In genomic region chr12:5107795-5108194, GRCm38 (mm10) we compare ENCODE assay signal across 19 mouse cellular contexts.
DNase-seq lines count a peak whose midpoint lies in the region; ATAC-seq lines count a peak whose summit lies in the region.
"Had no signal": no experiment of that assay in that cellular context is flagged by ENCODE, and none has a peak within 500 bp of the region (broad histone marks: within the 10 kb centered on the region; RNA-seq: fewer than 3 reads in every experiment).

No protein-coding gene starts in this region.

- H3K4me3 ChIP-seq in hindbrain, embryonic 12.5 days: no peak overlapping the region
- H3K4me3 ChIP-seq in hindbrain, embryonic 11.5 days (ENCODE audit: low read depth, low read length): no peak overlapping the region
- H3K4me3 ChIP-seq in intestine, embryonic 15.5 days (replicated peaks): no peak overlapping the region
- H3K4me3 ChIP-seq in intestine, embryonic 16.5 days (ENCODE audit: low read length): no peak overlapping the region
- no peak overlapping the region for H3K4me3 ChIP-seq in limb, embryonic 13.5 days
- no peak overlapping the region for H3K4me3 ChIP-seq in limb, embryonic 10.5 days
- no peak overlapping the region for H3K4me3 ChIP-seq in embryonic facial prominence, embryonic 14.5 days (ENCODE audit: low read depth, low read length)
- H3K4me3 ChIP-seq: embryonic facial prominence, embryonic 15.5 days; erythroblast, embryonic 14.5 days; forebrain, embryonic 10.5 days; gastrocnemius, adult 2 months; heart, embryonic 12.5 days; hindbrain, embryonic 15.5 days had no signal

- 66% methylated on average over 2 of the region's 2 CpGs for WGBS in hindbrain, embryonic 12.5 days
- WGBS in hindbrain, embryonic 11.5 days: 65% methylated on average over 2 of the region's 2 CpGs
- 48% methylated on average over 2 of the region's 2 CpGs for WGBS in intestine, embryonic 15.5 days
- 38% methylated on average over 2 of the region's 2 CpGs for WGBS in intestine, embryonic 16.5 days
- 35% methylated on average over 2 of the region's 2 CpGs for WGBS in limb, embryonic 13.5 days
- WGBS in limb, embryonic 10.5 days: 74% methylated on average over 2 of the region's 2 CpGs
- WGBS in embryonic facial prominence, embryonic 14.5 days: 23% methylated on average over 2 of the region's 2 CpGs

- 0 out of 2 replicates have a peak, but pooled peaks cover 6% of the 10 kb centered on the region for H3K4me1 ChIP-seq in hindbrain, embryonic 12.5 days
- H3K4me1 ChIP-seq in hindbrain, embryonic 11.5 days (replicated peaks; ENCODE audit: control insufficient read depth, insufficient read depth, low read length): no peaks in the 10 kb centered on the region
- H3K4me1 ChIP-seq in intestine, embryonic 15.5 days (replicated peaks): 0 out of 2 replicates have a peak, but pooled peaks cover 11% of the 10 kb centered on the region
- peaks cover 5% of the 10 kb centered on the region; the same call in 1 of the 2 replicates for H3K4me1 ChIP-seq in intestine, embryonic 16.5 days (ENCODE audit: control insufficient read depth, insufficient read depth, low read length)
- peaks cover 11% of the 10 kb centered on the region; the same call in 1 of the 2 replicates for H3K4me1 ChIP-seq in limb, embryonic 13.5 days
- H3K4me1 ChIP-seq in limb, embryonic 10.5 days: no peaks in the 10 kb centered on the region; the same call in 1 of the 2 replicates
- no peaks in the 10 kb centered on the region for H3K4me1 ChIP-seq in embryonic facial prominence, embryonic 14.5 days (ENCODE audit: control insufficient read depth, insufficient read depth, low read length)
- H3K4me1 ChIP-seq: embryonic facial prominence, embryonic 15.5 days; forebrain, embryonic 10.5 days; heart, embryonic 12.5 days had no signal

- no peaks in the 10 kb centered on the region for H3K9me3 ChIP-seq in hindbrain, embryonic 12.5 days (replicated peaks)
- H3K9me3 ChIP-seq in hindbrain, embryonic 11.5 days (ENCODE audit: control insufficient read depth, low read length): no peaks in the 10 kb centered on the region
- H3K9me3 ChIP-seq in intestine, embryonic 15.5 days: no peaks in the 10 kb centered on the region
- H3K9me3 ChIP-seq in intestine, embryonic 16.5 days (ENCODE audit: control insufficient read depth, low read length): no peaks in the 10 kb centered on the region
- H3K9me3 ChIP-seq in limb, embryonic 13.5 days: no peaks in the 10 kb centered on the region
- no peaks in the 10 kb centered on the region for H3K9me3 ChIP-seq in limb, embryonic 10.5 days (replicated peaks)
- H3K9me3 ChIP-seq in embryonic facial prominence, embryonic 14.5 days (ENCODE audit: control insufficient read depth, low read length): no peaks in the 10 kb centered on the region
- H3K9me3 ChIP-seq: embryonic facial prominence, embryonic 15.5 days; forebrain, embryonic 10.5 days; heart, embryonic 12.5 days; hindbrain, embryonic 15.5 days had no signal

- H3K36me3 ChIP-seq in hindbrain, embryonic 12.5 days: no peaks in the 10 kb centered on the region; the same call in 1 of the 2 replicates
- H3K36me3 ChIP-seq in hindbrain, embryonic 11.5 days (ENCODE audit: control insufficient read depth, insufficient read depth, low read length): no peaks in the 10 kb centered on the region
- no peaks in the 10 kb centered on the region for H3K36me3 ChIP-seq in intestine, embryonic 15.5 days
- no peaks in the 10 kb centered on the region for H3K36me3 ChIP-seq in intestine, embryonic 16.5 days (ENCODE audit: control insufficient read depth, insufficient read depth, low read length)
- H3K36me3 ChIP-seq in limb, embryonic 13.5 days: peaks cover 14% of the 10 kb centered on the region; the same call in 1 of the 2 replicates
- no peaks in the 10 kb centered on the region for H3K36me3 ChIP-seq in limb, embryonic 10.5 days
- H3K36me3 ChIP-seq in embryonic facial prominence, embryonic 14.5 days (ENCODE audit: control insufficient read depth, insufficient read depth, low read length): peaks cover 3% of the 10 kb centered on the region; the same call in 1 of the 2 replicates
- H3K36me3 ChIP-seq: embryonic facial prominence, embryonic 15.5 days; forebrain, embryonic 10.5 days; heart, embryonic 12.5 days; hindbrain, embryonic 15.5 days had no signal

- ATAC-seq in hindbrain, embryonic 12.5 days (ENCODE audit: low FRiP score): no peak
- ATAC-seq in hindbrain, embryonic 11.5 days (ENCODE audit: low FRiP score): no peak
- ATAC-seq in intestine, embryonic 15.5 days: no peak
- no peak for ATAC-seq in intestine, embryonic 16.5 days
- ATAC-seq in limb, embryonic 13.5 days (ENCODE audit: low FRiP score, low read depth): peak; percentile 68
- peak; percentile 58 for ATAC-seq in embryonic facial prominence, embryonic 14.5 days (ENCODE audit: low read depth)
- ATAC-seq: forebrain, embryonic 14.5 days had no signal

- 0 out of 2 replicates have a peak overlapping the region, but pooled peaks have one; percentile 24 for H3K27ac ChIP-seq in hindbrain, embryonic 12.5 days
- H3K27ac ChIP-seq in hindbrain, embryonic 11.5 days (ENCODE audit: low read depth, low read length): no peak overlapping the region
- 0 out of 2 replicates have a peak overlapping the region, but pooled peaks have one; percentile 22 for H3K27ac ChIP-seq in intestine, embryonic 15.5 days
- no peak overlapping the region for H3K27ac ChIP-seq in intestine, embryonic 16.5 days (ENCODE audit: low read length)
- no peak overlapping the region for H3K27ac ChIP-seq in limb, embryonic 13.5 days
- no peak overlapping the region for H3K27ac ChIP-seq in limb, embryonic 10.5 days
- no peak overlapping the region for H3K27ac ChIP-seq in embryonic facial prominence, embryonic 14.5 days (replicated peaks; ENCODE audit: low read depth, low read length)
- H3K27ac ChIP-seq: embryonic facial prominence, embryonic 15.5 days; forebrain, embryonic 10.5 days; gastrocnemius, adult 2 months; hindbrain, embryonic 15.5 days had no signal

- no peak overlapping the region for H3K9ac ChIP-seq in hindbrain, embryonic 12.5 days
- H3K9ac ChIP-seq in hindbrain, embryonic 11.5 days (ENCODE audit: low read depth, low read length): no peak overlapping the region
- no peak overlapping the region for H3K9ac ChIP-seq in intestine, embryonic 15.5 days
- H3K9ac ChIP-seq in intestine, embryonic 16.5 days (ENCODE audit: low read depth, low read length): no peak overlapping the region
- H3K9ac ChIP-seq in limb, embryonic 13.5 days: no peak overlapping the region
- no peak overlapping the region for H3K9ac ChIP-seq in embryonic facial prominence, embryonic 14.5 days (ENCODE audit: low read depth, low read length)
- H3K9ac ChIP-seq: embryonic facial prominence, embryonic 15.5 days; heart, embryonic 12.5 days; hindbrain, embryonic 15.5 days had no signal

- no peak for DNase-seq in hindbrain, embryonic 11.5 days (ENCODE audit: low spot score)
- DNase-seq in limb, embryonic 10.5 days (ENCODE audit: low spot score): no peak
- peak; percentile 76 for DNase-seq in embryonic facial prominence, embryonic 14.5 days (ENCODE audit: low spot score)
- DNase-seq in adrenal gland, adult 8-10 months: no peak
- DNase-seq: cerebellum, adult 11-12 months; cerebellum, adult 9-10 months; cerebellum, postnatal 25 days; gastrocnemius, adult 2 months; gastrocnemius, postnatal 25 days had no signal

- H3K4me2 ChIP-seq in hindbrain, embryonic 12.5 days (replicated peaks): no peak overlapping the region
- no peak overlapping the region for H3K4me2 ChIP-seq in hindbrain, embryonic 11.5 days (replicated peaks; ENCODE audit: low read depth, low read length)
- H3K4me2 ChIP-seq in intestine, embryonic 15.5 days (replicated peaks): no peak overlapping the region
- no peak overlapping the region for H3K4me2 ChIP-seq in intestine, embryonic 16.5 days (ENCODE audit: low read depth, low read length)
- no peak overlapping the region for H3K4me2 ChIP-seq in limb, embryonic 13.5 days (replicated peaks)
- H3K4me2 ChIP-seq in embryonic facial prominence, embryonic 14.5 days (ENCODE audit: low read depth, low read length): no peak overlapping the region
- H3K4me2 ChIP-seq: embryonic facial prominence, embryonic 15.5 days; heart, embryonic 12.5 days; hindbrain, embryonic 15.5 days had no signal

- no peaks in the 10 kb centered on the region for H3K27me3 ChIP-seq in hindbrain, embryonic 12.5 days
- no peaks in the 10 kb centered on the region for H3K27me3 ChIP-seq in hindbrain, embryonic 11.5 days (ENCODE audit: control insufficient read depth, insufficient read depth, low read length)
- H3K27me3 ChIP-seq in intestine, embryonic 15.5 days (replicated peaks): no peaks in the 10 kb centered on the region
- no peaks in the 10 kb centered on the region for H3K27me3 ChIP-seq in intestine, embryonic 16.5 days (replicated peaks; ENCODE audit: control insufficient read depth, insufficient read depth, low read length)
- H3K27me3 ChIP-seq in limb, embryonic 13.5 days: no peaks in the 10 kb centered on the region
- no peaks in the 10 kb centered on the region for H3K27me3 ChIP-seq in limb, embryonic 10.5 days (ENCODE audit: low read depth, poor library complexity, severe bottlenecking)
- H3K27me3 ChIP-seq in embryonic facial prominence, embryonic 14.5 days (replicated peaks; ENCODE audit: control insufficient read depth, insufficient read depth, low read length): no peaks in the 10 kb centered on the region
- H3K27me3 ChIP-seq: embryonic facial prominence, embryonic 15.5 days; heart, embryonic 12.5 days; hindbrain, embryonic 15.5 days had no signal

Comparison
In these comparisons a context has a peak if more than half of its experiments do, and no peak if none do; other contexts are left out.
1. H3K27ac ChIP-seq: peak in hindbrain, embryonic 12.5 days (single experiment) and intestine, embryonic 15.5 days (single experiment); none in hindbrain, embryonic 11.5 days (single experiment), intestine, embryonic 16.5 days (single experiment), limb, embryonic 13.5 days (single experiment), limb, embryonic 10.5 days (single experiment) and embryonic facial prominence, embryonic 14.5 days (single experiment).
2. ATAC-seq: peak in limb, embryonic 13.5 days (single experiment) and embryonic facial prominence, embryonic 14.5 days (single experiment); none in hindbrain, embryonic 12.5 days (single experiment), hindbrain, embryonic 11.5 days (single experiment), intestine, embryonic 15.5 days (single experiment) and intestine, embryonic 16.5 days (single experiment).